Mouse (Mus musculus) heart, embryonic 11.5 days (tissue): ENCODE measurements around the gene Rarg. TPM values are rescaled to one million over a fixed set of nuclear protein-coding genes. Genes with fewer than 3 reads are reported as not detected.

Source experiments
- ATAC-seq: fragments of 200-750 bp; cut with Nextera tagmentation; replicated peaks from 2 replicates; pipeline ENCODE4 v1.8.0; 2017; ENCODE audit warnings: moderate library complexity; ENCODE audit not compliant: insufficient number of reproducible peaks, low FRiP score, low TSS enrichment
- H3K27ac ChIP-seq: fragments of 300-500 bp; sonication (generic); 2 replicates; pipeline ENCODE4 v1.5.1; 2014; ENCODE audit warnings: mild to moderate bottlenecking, low read depth, low read length
- H3K27me3 ChIP-seq: fragments of 300-500 bp; sonication (generic); 2 replicates; pipeline ENCODE4 v1.6.1; 2014; ENCODE audit warnings: mild to moderate bottlenecking, low read length, mixed read lengths; ENCODE audit not compliant: control insufficient read depth, insufficient read depth
- H3K36me3 ChIP-seq: fragments of 300-500 bp; sonication (generic); 2 replicates; pipeline ENCODE4 v1.6.1; 2014; ENCODE audit warnings: mild to moderate bottlenecking, low read length, moderate library complexity, mixed read lengths; ENCODE audit not compliant: control insufficient read depth, insufficient read depth
- H3K4me1 ChIP-seq: fragments of 300-500 bp; sonication (generic); 2 replicates; pipeline ENCODE4 v1.6.1; 2014; ENCODE audit warnings: low read length; ENCODE audit not compliant: control insufficient read depth, insufficient read depth
- H3K4me2 ChIP-seq: fragments of 300-500 bp; sonication (generic); 2 replicates; pipeline ENCODE4 v1.6.1; 2014; ENCODE audit warnings: mild to moderate bottlenecking, moderate library complexity
- H3K4me3 ChIP-seq: fragments of 300-500 bp; sonication (generic); 2 replicates; pipeline ENCODE4 v1.5.1; 2014; ENCODE audit warnings: low read depth, low read length
- H3K9ac ChIP-seq: fragments of 300-500 bp; sonication (generic); 2 replicates; pipeline ENCODE4 v1.6.1; 2014; ENCODE audit warnings: mild to moderate bottlenecking, low read depth, low read length, moderate library complexity
- H3K9me3 ChIP-seq: fragments of 300-500 bp; sonication (generic); replicated peaks from 2 replicates; pipeline ENCODE4 v1.6.1; 2016; ENCODE audit warnings: low read length; ENCODE audit not compliant: control insufficient read depth
- WGBS: fragments of 180-500 bp; shearing (Covaris S2); extraction: QIAGEN DNeasy Blood & Tissue Kit; methylation state at CpG from one replicate; pipeline ENCODE4 v1.1.7; 2014; ENCODE audit not compliant: insufficient replicate concordance; 5-methylcytosine and 5-hydroxymethylcytosine counted together
- polyA plus RNA-seq: library from polyadenylated mRNA; unstranded; fragments of >200 nt; fragmentation: Nextera tagmentation; extraction: Ambion mirVana; gene quantifications from 2 replicates; pipeline ENCODE4 v1.2.1, GENCODE M21; 2014

The Rarg gene
- polyA plus RNA-seq, 1 experiment from 2014 or later: 11.2 TPM

DNA sequence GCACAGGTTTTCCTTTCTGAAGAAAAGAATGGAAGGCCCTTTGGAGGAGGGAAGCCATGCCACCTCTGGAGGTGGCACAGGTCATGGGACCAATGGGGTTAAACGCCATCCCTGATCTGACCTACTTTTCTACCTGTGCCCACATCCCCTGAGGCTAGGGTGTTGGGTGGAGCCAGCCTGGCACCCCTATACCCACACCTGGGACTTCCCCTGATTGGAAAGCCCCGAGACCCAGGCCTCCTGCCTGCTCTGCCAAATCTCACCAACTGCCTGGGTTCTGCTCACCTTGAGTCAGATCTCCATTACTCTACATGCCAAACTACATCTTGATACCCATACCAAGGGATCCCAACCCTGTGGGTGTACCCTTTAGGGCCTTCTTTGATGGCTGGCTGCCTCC, 5.7 kb upstream of the Rarg start:
- Histone ChIP-seq H3K27ac (no peak overlapping the region), H3K9ac (no peak overlapping the region), H3K27me3 (peaks cover 30% of the 10 kb centered on the region), H3K4me3 (no peak overlapping the region), H3K9me3 (no peaks in the 10 kb centered on the region), H3K4me2 (no peak overlapping the region), H3K4me1 (peaks cover 7% of the 10 kb centered on the region), H3K36me3 (no peaks in the 10 kb centered on the region)
- WGBS: 70% methylated on average over 2 of the region's 2 CpGs
- ATAC-seq: no peak

DNA sequence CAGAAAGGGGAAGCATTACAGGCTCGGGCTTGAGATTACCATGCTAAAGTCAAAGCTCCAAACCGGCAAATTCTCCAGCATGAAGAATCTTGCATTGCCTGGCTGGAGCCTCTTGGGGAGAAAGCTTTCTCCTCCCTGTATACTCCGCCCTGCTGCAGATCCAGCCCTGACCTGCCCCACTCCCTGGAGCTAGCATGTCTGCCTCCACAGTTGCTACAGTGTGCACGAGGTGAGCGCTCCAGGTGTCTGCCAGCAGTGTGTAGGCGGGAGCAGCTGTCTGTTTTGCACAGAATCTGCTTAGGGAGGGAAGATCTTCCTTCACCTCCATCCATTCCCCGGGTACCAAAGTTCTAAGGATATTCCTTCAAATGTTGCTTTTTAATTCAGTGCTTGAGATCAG, 5.3 kb upstream of the Rarg start:
- Histone ChIP-seq H3K27me3 (peaks cover 32% of the 10 kb centered on the region), H3K4me2 (no peak overlapping the region)
- 39% methylated on average over 7 of the region's 7 CpGs for WGBS

DNA sequence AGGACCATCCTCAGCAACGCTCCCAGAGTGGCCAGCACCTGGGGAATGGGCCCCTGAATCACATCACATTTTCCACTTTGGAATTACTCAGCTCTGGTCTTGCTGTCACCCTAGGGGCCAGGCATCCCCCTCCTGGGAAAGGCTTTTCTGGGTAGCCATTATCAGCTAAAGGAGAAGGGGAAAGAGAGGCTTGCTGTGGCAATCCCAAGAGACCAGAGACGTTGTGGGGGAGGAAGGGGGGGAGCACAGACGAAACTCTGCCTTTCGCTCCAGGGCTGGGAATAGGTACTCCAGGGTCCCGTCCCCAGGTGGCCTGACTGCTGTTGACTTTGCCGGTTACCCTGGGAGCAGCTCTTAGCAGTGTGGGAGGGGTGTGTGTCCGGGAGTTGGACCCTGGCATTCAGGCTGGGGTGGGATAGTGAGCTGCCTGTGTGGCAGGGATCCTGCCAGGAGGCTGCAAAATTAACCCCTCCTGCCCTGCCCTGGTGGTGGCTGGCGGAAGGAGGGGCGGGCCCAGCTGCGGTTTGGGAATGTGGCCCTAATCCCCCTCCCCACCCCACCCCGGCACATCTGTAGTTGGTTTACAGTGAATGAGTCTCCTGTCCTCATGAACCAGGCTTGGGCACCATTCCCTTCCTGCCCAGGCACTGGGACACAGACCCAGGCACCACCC, 1.4 kb upstream of the Rarg start:
- Histone ChIP-seq H3K36me3 (no peaks in the 10 kb centered on the region), H3K4me1 (peaks cover 11% of the 10 kb centered on the region), H3K9me3 (no peaks in the 10 kb centered on the region), H3K4me2 (peak overlapping the region; percentile 96), H3K27ac (no peak overlapping the region; the same call in 1 of the 2 replicates), H3K9ac (no peak overlapping the region), H3K27me3 (peaks cover 59% of the 10 kb centered on the region), H3K4me3 (no peak overlapping the region)
- no peak for ATAC-seq
- WGBS: 10% methylated on average over 11 of the region's 11 CpGs

More for the DNA sequence above, 5.3 kb upstream of the Rarg start:
- Histone ChIP-seq H3K27ac (no peak overlapping the region), H3K9ac (no peak overlapping the region), H3K4me1 (peaks cover 7% of the 10 kb centered on the region), H3K36me3 (no peaks in the 10 kb centered on the region), H3K4me3 (no peak overlapping the region), H3K9me3 (no peaks in the 10 kb centered on the region)
- ATAC-seq: no peak

GRCm38 (mm10) chr15:102258076-102258470, 756 bp upstream of the Rarg start:
- 3% methylated on average over 12 of the region's 12 CpGs for WGBS
- Histone ChIP-seq H3K4me2 (peak overlapping the region; percentile 96), H3K4me3 (no peak overlapping the region; the same call in 1 of the 2 replicates), H3K27ac (no peak overlapping the region; the same call in 1 of the 2 replicates), H3K4me1 (peaks cover 11% of the 10 kb centered on the region), H3K9ac (no peak overlapping the region), H3K9me3 (no peaks in the 10 kb centered on the region), H3K36me3 (no peaks in the 10 kb centered on the region), H3K27me3 (peaks cover 59% of the 10 kb centered on the region)
- ATAC-seq: no peak

GRCm38 (mm10) chr15:102256431-102257201, 701 bp downstream of the Rarg start:
- H3K4me2 ChIP-seq: peak overlapping the region; percentile 96
- WGBS: 7% methylated on average over 22 of the region's 22 CpGs
- peak overlapping the region; percentile 64 for H3K9ac ChIP-seq
- peak overlapping the region; percentile 62 for H3K4me3 ChIP-seq
- peaks cover 11% of the 10 kb centered on the region for H3K4me1 ChIP-seq
- H3K27me3 ChIP-seq: peaks cover 52% of the 10 kb centered on the region
- peak overlapping the region; percentile 32; the same call in 1 of the 2 replicates for H3K27ac ChIP-seq
- ATAC-seq: no peak
- H3K36me3 ChIP-seq: no peaks in the 10 kb centered on the region
- H3K9me3 ChIP-seq: no peaks in the 10 kb centered on the region

DNA sequence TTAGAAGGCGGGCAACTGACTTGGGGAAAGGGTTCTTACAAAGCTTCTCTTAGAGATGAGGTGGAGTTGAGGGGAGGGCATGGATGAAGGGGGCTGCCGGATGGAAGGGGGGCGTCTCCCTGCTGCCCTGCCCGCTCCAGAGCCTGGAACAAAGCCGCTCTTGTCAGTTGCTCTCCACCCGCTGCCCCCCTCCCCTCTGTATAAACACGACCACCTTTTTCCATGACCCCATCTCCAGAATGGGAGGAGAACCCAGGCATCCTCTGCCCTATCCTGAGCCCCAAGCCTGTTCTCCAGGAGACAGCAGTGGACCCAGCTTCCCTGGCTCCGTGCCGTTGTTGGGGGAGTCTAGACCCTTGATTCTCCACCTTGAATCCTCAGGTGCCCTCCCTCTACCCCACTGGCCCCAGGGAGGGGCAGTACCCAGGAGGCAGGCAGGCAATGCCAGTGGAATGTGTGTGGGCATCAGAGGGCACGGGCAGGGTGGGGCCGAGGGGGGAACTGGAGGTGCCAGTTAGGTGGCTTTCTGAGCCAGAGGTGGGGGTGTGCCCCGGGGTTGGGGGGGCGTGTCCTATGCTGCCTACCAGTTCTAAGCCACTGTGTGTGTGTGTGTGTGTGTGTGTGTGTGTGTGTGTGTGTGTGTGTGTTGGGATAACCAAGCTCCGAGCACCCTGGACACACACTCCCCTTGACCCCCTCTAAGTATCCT, 1.6 kb downstream of the Rarg start:
- no peaks in the 10 kb centered on the region for H3K36me3 ChIP-seq
- H3K4me3 ChIP-seq: peak overlapping the region; percentile 62; the same call in 1 of the 2 replicates
- H3K27ac ChIP-seq: no peak overlapping the region
- H3K4me2 ChIP-seq: peak overlapping the region; percentile 96
- peaks cover 52% of the 10 kb centered on the region for H3K27me3 ChIP-seq
- H3K9ac ChIP-seq: no peak overlapping the region
- ATAC-seq: no peak
- 39% methylated on average over 14 of the region's 14 CpGs for WGBS
- peaks cover 11% of the 10 kb centered on the region for H3K4me1 ChIP-seq
- H3K9me3 ChIP-seq: no peaks in the 10 kb centered on the region

DNA sequence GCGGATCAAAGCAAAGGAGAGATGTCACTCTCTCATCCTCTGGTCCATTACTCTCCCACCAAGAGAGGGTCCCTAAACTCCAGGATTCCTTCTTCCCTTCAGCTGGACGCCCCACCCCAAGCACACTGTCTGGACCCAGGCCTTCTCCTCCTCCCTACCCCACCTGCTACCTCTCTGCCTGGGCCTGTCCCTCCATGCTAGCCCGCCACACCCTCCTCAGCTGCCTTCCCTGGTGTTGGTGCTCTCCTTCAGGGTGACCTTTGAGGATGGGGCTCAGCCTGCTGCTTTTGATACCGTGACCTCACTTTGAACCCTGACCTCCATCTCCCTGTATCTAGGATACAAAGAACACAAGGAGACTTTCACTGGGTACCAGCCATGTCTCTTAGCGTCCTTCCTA, 6.8 kb downstream of the Rarg start:
- peaks cover 28% of the 10 kb centered on the region for H3K27me3 ChIP-seq
- H3K4me3 ChIP-seq: no peak overlapping the region
- ATAC-seq: no peak
- H3K4me2 ChIP-seq: no peak overlapping the region
- peaks cover 21% of the 10 kb centered on the region; the same call in 1 of the 2 replicates for H3K4me1 ChIP-seq
- H3K9me3 ChIP-seq: no peaks in the 10 kb centered on the region
- H3K9ac ChIP-seq: no peak overlapping the region
- H3K36me3 ChIP-seq: no peaks in the 10 kb centered on the region
- no peak overlapping the region for H3K27ac ChIP-seq
- WGBS: 65% methylated on average over 5 of the region's 5 CpGs

DNA sequence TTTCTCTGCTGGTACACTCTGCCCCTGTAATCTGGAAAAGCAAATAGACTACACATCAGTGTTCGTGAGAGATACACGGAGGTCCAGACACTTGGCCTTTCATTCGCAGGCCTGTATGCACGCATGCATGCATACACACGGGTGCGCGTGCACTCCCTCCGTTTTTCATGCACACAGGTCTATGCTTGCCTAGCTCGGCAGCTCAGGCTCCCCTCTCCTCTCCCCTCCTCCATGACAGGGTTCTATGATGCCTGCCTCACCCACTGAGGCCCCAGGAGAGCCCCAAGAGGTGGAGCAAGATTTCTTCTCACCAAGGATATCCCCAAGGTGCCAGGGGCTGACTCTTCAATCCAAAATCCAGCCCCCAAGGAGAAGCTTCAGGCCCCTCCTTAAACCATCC, 7.3 kb downstream of the Rarg start:
- Histone ChIP-seq H3K9ac (0 out of 2 replicates have a peak overlapping the region, but pooled peaks have one; percentile 44), H3K9me3 (no peaks in the 10 kb centered on the region), H3K4me1 (peaks cover 23% of the 10 kb centered on the region; the same call in 1 of the 2 replicates), H3K27me3 (peaks cover 31% of the 10 kb centered on the region), H3K4me3 (peak overlapping the region; percentile 23; the same call in 1 of the 2 replicates), H3K27ac (peak overlapping the region; percentile 60), H3K4me2 (peak overlapping the region; percentile 93), H3K36me3 (no peaks in the 10 kb centered on the region)
- 46% methylated on average over 9 of the region's 9 CpGs for WGBS
- no peak for ATAC-seq
